Mouse (Mus musculus): ENCODE measurements around the gene Cox8b. TPM values are rescaled to one million over a fixed set of nuclear protein-coding genes. Genes with fewer than 3 reads are reported as not detected.

Gene Cox8b
- polyA plus RNA-seq (2015; fragmentation: Nextera tagmentation; extraction: Ambion mirVana): 0.33 and 1.3 TPM in 2 replicates

- H3K9ac ChIP-seq: no peak within 1 kb of the TSS
These were observed at the start of gene Cox8b for GRCm38 (mm10) chr7:140900220-140900619. TSS of gene Cox8b (minus strand) at chr7:140900446.

GRCm38 (mm10) chr7:140949255-140949654, 49.0 kb upstream of the Cox8b start:
- ATAC-seq (ENCODE audit: low read depth) (no peak), DNase-seq (no peak)
- Histone ChIP-seq H3K36me3 (peaks cover 39% of the 10 kb centered on the region), H3K4me1 (replicated peaks) (peaks cover 59% of the 10 kb centered on the region), H3K4me3 (replicated peaks) (no peak overlapping the region), H3K9me3 (replicated peaks) (no peaks in the 10 kb centered on the region), H3K27me3 (no peaks in the 10 kb centered on the region), H3K9ac (no peak overlapping the region), H3K27ac (no peak overlapping the region), H3K4me2 (no peak overlapping the region)
- WGBS (ENCODE audit: insufficient replicate concordance): 68% methylated on average over 6 of the region's 6 CpGs

More at GRCm38 (mm10) chr7:140900220-140900619, at the start of gene Cox8b:
- ATAC-seq (ENCODE audit: low read depth) (no peak), DNase-seq (no peak)
- Histone ChIP-seq H3K27me3 (no peaks in the 10 kb centered on the region), H3K9me3 (replicated peaks) (no peaks in the 10 kb centered on the region), H3K4me2 (no peak within 1 kb of the TSS), H3K36me3 (peaks cover 37% of the 10 kb centered on the region), H3K27ac (no peak within 1 kb of the TSS), H3K4me3 (replicated peaks) (no peak within 1 kb of the TSS), H3K4me1 (replicated peaks) (0 out of 2 replicates have a peak, but pooled peaks cover 4% of the 10 kb centered on the region)
- WGBS (ENCODE audit: insufficient replicate concordance): 68% methylated on average over 10 of the region's 10 CpGs

- H3K27me3 ChIP-seq: no peaks in the 10 kb centered on the region
- WGBS (ENCODE audit: insufficient replicate concordance): 28% methylated on average over 8 of the region's 8 CpGs
- no peak overlapping the region for H3K9ac ChIP-seq
- no peak overlapping the region for H3K4me2 ChIP-seq
- H3K9me3 ChIP-seq (replicated peaks): no peaks in the 10 kb centered on the region
- H3K27ac ChIP-seq: peak overlapping the region; percentile 31; the same call in 1 of the 2 replicates
- H3K36me3 ChIP-seq: peaks cover 43% of the 10 kb centered on the region
- no peak overlapping the region for H3K4me3 ChIP-seq (replicated peaks)
- peaks cover 57% of the 10 kb centered on the region for H3K4me1 ChIP-seq (replicated peaks)
- no peak for DNase-seq
- 0 out of 2 replicates have a peak, but pooled peaks have one; percentile 19 for ATAC-seq (ENCODE audit: low read depth)
These were observed 47.9 kb upstream of the Cox8b start for GRCm38 (mm10) chr7:140948161-140948560.

GRCm38 (mm10) chr7:140946980-140947379, 46.7 kb upstream of the Cox8b start:
- no peak for DNase-seq
- 24% methylated on average over 7 of the region's 7 CpGs for WGBS (ENCODE audit: insufficient replicate concordance)

GRCm38 (mm10) chr7:140946311-140946710, 46.1 kb upstream of the Cox8b start:
- H3K4me1 ChIP-seq (replicated peaks): peaks cover 64% of the 10 kb centered on the region
- H3K4me2 ChIP-seq: no peak overlapping the region
- no peak overlapping the region for H3K27ac ChIP-seq

More at GRCm38 (mm10) chr7:140946980-140947379, 46.7 kb upstream of the Cox8b start:
- peak overlapping the region; percentile 31; the same call in 1 of the 2 replicates for H3K27ac ChIP-seq
- no peak overlapping the region for H3K4me3 ChIP-seq (replicated peaks)
- 0 out of 2 replicates have a peak, but pooled peaks have one; percentile 10 for ATAC-seq (ENCODE audit: low read depth)
- no peak overlapping the region for H3K4me2 ChIP-seq
- peaks cover 39% of the 10 kb centered on the region for H3K36me3 ChIP-seq
- no peaks in the 10 kb centered on the region for H3K9me3 ChIP-seq (replicated peaks)
- H3K4me1 ChIP-seq (replicated peaks): peaks cover 62% of the 10 kb centered on the region
- 0 out of 2 replicates have a peak overlapping the region, but pooled peaks have one; percentile 17 for H3K9ac ChIP-seq
- no peaks in the 10 kb centered on the region for H3K27me3 ChIP-seq

GRCm38 (mm10) chr7:140945247-140945646, 45.0 kb upstream of the Cox8b start:
- no peak overlapping the region for H3K27ac ChIP-seq
- DNase-seq (no peak), ATAC-seq (ENCODE audit: low read depth) (no peak)
- no peak overlapping the region for H3K4me2 ChIP-seq
- no peaks in the 10 kb centered on the region for H3K9me3 ChIP-seq (replicated peaks)
- H3K4me1 ChIP-seq (replicated peaks): peaks cover 62% of the 10 kb centered on the region
- peaks cover 38% of the 10 kb centered on the region for H3K36me3 ChIP-seq
- no peak overlapping the region for H3K4me3 ChIP-seq (replicated peaks)
- H3K27me3 ChIP-seq: no peaks in the 10 kb centered on the region
- 75% methylated on average over 5 of the region's 5 CpGs for WGBS (ENCODE audit: insufficient replicate concordance)
- H3K9ac ChIP-seq: no peak overlapping the region

More at GRCm38 (mm10) chr7:140946311-140946710, 46.1 kb upstream of the Cox8b start:
- Histone ChIP-seq H3K4me3 (replicated peaks) (no peak overlapping the region), H3K9ac (no peak overlapping the region), H3K9me3 (replicated peaks) (no peaks in the 10 kb centered on the region), H3K36me3 (peaks cover 39% of the 10 kb centered on the region), H3K27me3 (no peaks in the 10 kb centered on the region)
- 75% methylated on average over 10 of the region's 10 CpGs for WGBS (ENCODE audit: insufficient replicate concordance)
- ATAC-seq (ENCODE audit: low read depth) (no peak), DNase-seq (no peak)

- Histone ChIP-seq H3K4me1 (replicated peaks) (peaks cover 65% of the 10 kb centered on the region), H3K4me3 (replicated peaks) (no peak overlapping the region), H3K9ac (no peak overlapping the region), H3K36me3 (peaks cover 35% of the 10 kb centered on the region), H3K27ac (no peak overlapping the region), H3K27me3 (0 out of 2 replicates have a peak, but pooled peaks cover under 1% of the 10 kb centered on the region), H3K4me2 (no peak overlapping the region), H3K9me3 (replicated peaks) (no peaks in the 10 kb centered on the region)
- no peak for DNase-seq
- whole genome bisulfite sequencing (ENCODE audit: insufficient replicate concordance): 77% methylated on average over 7 of the region's 7 CpGs
- no peak for ATAC-seq (ENCODE audit: low read depth)
These were observed 44.0 kb upstream of the Cox8b start for GRCm38 (mm10) chr7:140944236-140944635.

- H3K27me3 ChIP-seq: 0 out of 2 replicates have a peak, but pooled peaks cover 4% of the 10 kb centered on the region
- no peak for ATAC-seq (ENCODE audit: low read depth)
- H3K9ac ChIP-seq: no peak overlapping the region
- no peak overlapping the region for H3K4me3 ChIP-seq (replicated peaks)
- peaks cover 26% of the 10 kb centered on the region for H3K36me3 ChIP-seq
- WGBS (ENCODE audit: insufficient replicate concordance): 70% methylated on average over 4 of the region's 4 CpGs
- no peak for DNase-seq
- H3K9me3 ChIP-seq (replicated peaks): no peaks in the 10 kb centered on the region
- H3K4me2 ChIP-seq: no peak overlapping the region
- peak overlapping the region; percentile 84; the same call in 1 of the 2 replicates for H3K27ac ChIP-seq
- H3K4me1 ChIP-seq (replicated peaks): peaks cover 66% of the 10 kb centered on the region
These were observed 43.1 kb upstream of the Cox8b start for GRCm38 (mm10) chr7:140943356-140943755.

GRCm38 (mm10) chr7:140942811-140943210, 42.6 kb upstream of the Cox8b start:
- no peak overlapping the region; the same call in 1 of the 2 replicates for H3K9ac ChIP-seq
- WGBS (ENCODE audit: insufficient replicate concordance): 76% methylated on average over 10 of the region's 10 CpGs
- ATAC-seq (ENCODE audit: low read depth) (no peak), DNase-seq (no peak)
- peak overlapping the region; percentile 64; the same call in 1 of the 2 replicates for H3K4me3 ChIP-seq (replicated peaks)
- H3K4me1 ChIP-seq (replicated peaks): peaks cover 60% of the 10 kb centered on the region
- peak overlapping the region; percentile 84; the same call in 1 of the 2 replicates for H3K27ac ChIP-seq
- no peaks in the 10 kb centered on the region for H3K9me3 ChIP-seq (replicated peaks)
- 0 out of 2 replicates have a peak, but pooled peaks cover 4% of the 10 kb centered on the region for H3K27me3 ChIP-seq
- peaks cover 22% of the 10 kb centered on the region for H3K36me3 ChIP-seq
- H3K4me2 ChIP-seq: no peak overlapping the region; the same call in 1 of the 2 replicates

GRCm38 (mm10) chr7:140942341-140942740, 42.1 kb upstream of the Cox8b start:
- no peaks in the 10 kb centered on the region for H3K9me3 ChIP-seq (replicated peaks)
- H3K27ac ChIP-seq: peak overlapping the region; percentile 84
- H3K9ac ChIP-seq: peak overlapping the region; percentile 73
- peak overlapping the region; percentile 64 for H3K4me3 ChIP-seq (replicated peaks)
- no peak for DNase-seq
- 52% methylated on average over 9 of the region's 9 CpGs for WGBS (ENCODE audit: insufficient replicate concordance)
- no peak for ATAC-seq (ENCODE audit: low read depth)
- 0 out of 2 replicates have a peak, but pooled peaks cover 4% of the 10 kb centered on the region for H3K27me3 ChIP-seq
- H3K36me3 ChIP-seq: peaks cover 20% of the 10 kb centered on the region
- peak overlapping the region; percentile 77 for H3K4me2 ChIP-seq
- H3K4me1 ChIP-seq (replicated peaks): peaks cover 56% of the 10 kb centered on the region

GRCm38 (mm10) chr7:140941222-140942051, 41.2 kb upstream of the Cox8b start, which contains the start of gene Pgghg:
TSS of gene Pgghg (plus strand) at chr7:140941391.
- peaks cover 12% of the 10 kb centered on the region for H3K27me3 ChIP-seq
- H3K4me2 ChIP-seq: peak within 1 kb of the TSS; percentile 77
- peaks cover 18% of the 10 kb centered on the region for H3K36me3 ChIP-seq
- DNase-seq: peak; percentile 69
- H3K9ac ChIP-seq: peak within 1 kb of the TSS; percentile 73
- peak within 1 kb of the TSS; percentile 84 for H3K27ac ChIP-seq
- H3K4me3 ChIP-seq (replicated peaks): peak within 1 kb of the TSS; percentile 64
- H3K4me1 ChIP-seq (replicated peaks): peaks cover 47% of the 10 kb centered on the region
- H3K9me3 ChIP-seq (replicated peaks): no peaks in the 10 kb centered on the region
- 2% methylated on average over 33 of the region's 33 CpGs for WGBS (ENCODE audit: insufficient replicate concordance)
- peak; percentile 86 for ATAC-seq (ENCODE audit: low read depth)

Data from liver, embryonic 13.5 days (tissue).